Mouse (Mus musculus) myocyte (in vitro differentiated cells): ENCODE results near the gene Olfr649.

ENCODE experiments used
- MYOG ChIP-seq, 3 experiments: IDR thresholded peaks; one replicate each; pipeline ENCODE4 v1.6.1; 2011; ENCODE audit warnings: control low read depth in 2 of 3, low read depth in 2 of 3, mild to moderate bottlenecking in 2 of 3; ENCODE audit not compliant: insufficient read length in 2 of 3, control insufficient read depth in 1 of 3, insufficient read depth in 1 of 3
- POLR2A ChIP-seq: IDR thresholded peaks from one replicate; pipeline ENCODE4 v1.6.1; 2011; ENCODE audit warnings: low read depth, mild to moderate bottlenecking, control low read depth, moderate library complexity; ENCODE audit not compliant: insufficient read length
- REST ChIP-seq: IDR thresholded peaks from one replicate; pipeline ENCODE4 v1.6.1; 2011; ENCODE audit warnings: mild to moderate bottlenecking, control low read depth, moderate library complexity; ENCODE audit not compliant: insufficient read depth, insufficient read length
- TCF12 ChIP-seq: IDR thresholded peaks from one replicate; pipeline ENCODE4 v1.6.1; 2011; ENCODE audit warnings: mild to moderate bottlenecking, control low read depth; ENCODE audit not compliant: poor library complexity, insufficient read depth, severe bottlenecking

- TF ChIP-seq POLR2A (no peak), REST (no peak), MYOG (IDR thresholded peaks at IDR 0.05; ENCODE audit: control insufficient read depth in 1 of 3, insufficient read depth in 1 of 3, insufficient read length in 2 of 3, low read depth in 2 of 3) (no peak), TCF12 (no peak)
Observed at GRCm38 (mm10) chr7:104178422-104179054, 17.2 kb downstream of the Olfr649 start.
